Mouse (Mus musculus): ENCODE measurements around the gene Gm20683. TPM values are rescaled to one million over a fixed set of nuclear protein-coding genes. Genes with fewer than 3 reads are reported as not detected.
A peak's percentile ranks its signal among the peaks of the same experiment; 100 is the strongest.
"Not testable (repeated sequence)": the region's sequence is repeated elsewhere in the genome, so short reads cannot be mapped to it uniquely, and the experiment has no call there.

The Gm20683 gene
- total and polyA plus RNA-seq, 2 experiments from 2014 or later: 1.5 TPM; not detected in 1

- WGBS: 76% methylated on average over 11 of the region's 11 CpGs
- Histone ChIP-seq H3K9ac (replicated peaks; ENCODE audit: low read depth, low read length) (no peak overlapping the region), H3K4me1 (ENCODE audit: control insufficient read depth, insufficient read depth) (peaks cover 18% of the 10 kb centered on the region; the same call in 1 of the 2 replicates), H3K4me3 (ENCODE audit: low read depth, low read length) (no peak overlapping the region), H3K27ac (ENCODE audit: low read depth) (0 out of 2 replicates have a peak overlapping the region, but pooled peaks have one; percentile 21), H3K4me2 (ENCODE audit: low read depth, low read length) (no peak overlapping the region), H3K27me3 (ENCODE audit: control insufficient read depth, insufficient read depth, low read length) (no peaks in the 10 kb centered on the region), H3K9me3 (replicated peaks; ENCODE audit: control insufficient read depth, low read length) (no peaks in the 10 kb centered on the region), H3K36me3 (replicated peaks; ENCODE audit: control insufficient read depth, insufficient read depth, low read length) (no peaks in the 10 kb centered on the region)
- ATAC-seq (ENCODE audit: insufficient read depth, low read depth): no peak
- DNase-seq (ENCODE audit: low spot score): no peak
- TF ChIP-seq CTCF (IDR thresholded peaks at IDR 0.05; ENCODE audit: low read depth) (no peak), EP300 (IDR thresholded peaks at IDR 0.05; ENCODE audit: low read depth) (no peak)
Observed at GRCm38 (mm10) chr17:25873405-25874147, 32.0 kb upstream of the Gm20683 start.

GRCm38 (mm10) chr17:25872676-25873075 lies 31.1 kb upstream of the Gm20683 start:
- Histone ChIP-seq H3K4me3 (ENCODE audit: low read depth, low read length) (no peak overlapping the region), H3K27me3 (ENCODE audit: control insufficient read depth, insufficient read depth, low read length) (no peaks in the 10 kb centered on the region), H3K36me3 (replicated peaks; ENCODE audit: control insufficient read depth, insufficient read depth, low read length) (no peaks in the 10 kb centered on the region), H3K4me2 (ENCODE audit: low read depth, low read length) (no peak overlapping the region), H3K4me1 (ENCODE audit: control insufficient read depth, insufficient read depth) (peaks cover 18% of the 10 kb centered on the region; the same call in 1 of the 2 replicates), H3K9me3 (replicated peaks; ENCODE audit: control insufficient read depth, low read length) (no peaks in the 10 kb centered on the region), H3K27ac (ENCODE audit: low read depth) (no peak overlapping the region), H3K9ac (replicated peaks; ENCODE audit: low read depth, low read length) (no peak overlapping the region)
- no peak for TF ChIP-seq CTCF (IDR thresholded peaks at IDR 0.05; ENCODE audit: low read depth)
- TF ChIP-seq EP300 (IDR thresholded peaks at IDR 0.05; ENCODE audit: low read depth): no peak
- DNase-seq (ENCODE audit: low spot score) (no peak), ATAC-seq (ENCODE audit: insufficient read depth, low read depth) (no peak)
- 81% methylated on average over 3 of the region's 3 CpGs for WGBS

- H3K4me1 ChIP-seq (ENCODE audit: control insufficient read depth, insufficient read depth): peaks cover 23% of the 10 kb centered on the region
- not testable (repeated sequence) for H3K27me3 ChIP-seq (ENCODE audit: control insufficient read depth, insufficient read depth, low read length); H3K36me3 ChIP-seq (replicated peaks; ENCODE audit: control insufficient read depth, insufficient read depth, low read length); ATAC-seq (ENCODE audit: insufficient read depth, low read depth); H3K9me3 ChIP-seq (replicated peaks; ENCODE audit: control insufficient read depth, low read length); H3K4me3 ChIP-seq (ENCODE audit: low read depth, low read length); DNase-seq (ENCODE audit: low spot score); H3K9ac ChIP-seq (replicated peaks; ENCODE audit: low read depth, low read length); H3K4me2 ChIP-seq (ENCODE audit: low read depth, low read length); H3K27ac ChIP-seq (ENCODE audit: low read depth)
Observed at GRCm38 (mm10) chr17:25871566-25871965, 30.0 kb upstream of the Gm20683 start.

- ATAC-seq (ENCODE audit: insufficient read depth, low read depth): no peak
- no peak overlapping the region for H3K27ac ChIP-seq (ENCODE audit: low read depth)
- TF ChIP-seq CTCF (IDR thresholded peaks at IDR 0.05; ENCODE audit: low read depth): no peak
- TF ChIP-seq EP300 (IDR thresholded peaks at IDR 0.05; ENCODE audit: low read depth): no peak
- H3K36me3 ChIP-seq (replicated peaks; ENCODE audit: control insufficient read depth, insufficient read depth, low read length): 0 out of 2 replicates have a peak, but pooled peaks cover under 1% of the 10 kb centered on the region
- no peak overlapping the region for H3K4me2 ChIP-seq (ENCODE audit: low read depth, low read length)
- H3K9ac ChIP-seq (replicated peaks; ENCODE audit: low read depth, low read length): no peak overlapping the region
- no peak overlapping the region for H3K4me3 ChIP-seq (ENCODE audit: low read depth, low read length)
- 90% methylated on average over 2 of the region's 2 CpGs for WGBS
- no peaks in the 10 kb centered on the region for H3K9me3 ChIP-seq (replicated peaks; ENCODE audit: control insufficient read depth, low read length)
- no peaks in the 10 kb centered on the region for H3K27me3 ChIP-seq (ENCODE audit: control insufficient read depth, insufficient read depth, low read length)
- H3K4me1 ChIP-seq (ENCODE audit: control insufficient read depth, insufficient read depth): peaks cover 20% of the 10 kb centered on the region
- no peak for DNase-seq (ENCODE audit: low spot score)
Observed at GRCm38 (mm10) chr17:25869954-25870353, 28.4 kb upstream of the Gm20683 start.

DNA sequence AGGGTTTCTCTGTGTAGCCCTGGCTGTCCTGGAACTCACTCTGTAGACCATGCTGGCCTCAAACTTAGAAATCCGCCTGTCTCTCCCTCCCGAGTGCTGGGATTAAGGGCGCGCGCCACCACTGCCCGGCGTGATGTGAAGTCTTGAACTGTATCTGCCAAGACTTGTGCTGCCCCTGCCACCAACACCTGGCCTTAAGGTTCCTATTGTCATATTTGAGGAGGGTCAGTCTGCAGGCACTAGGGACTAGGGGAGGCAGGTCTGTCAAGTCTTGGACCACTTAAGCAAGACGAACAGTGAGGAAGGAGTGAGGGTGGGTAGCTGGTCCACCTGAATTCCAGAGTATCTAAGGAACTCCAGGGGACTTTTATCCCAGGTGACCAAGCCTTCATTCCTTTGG lies 27.9 kb upstream of the Gm20683 start:
- Histone ChIP-seq H3K9me3 (replicated peaks; ENCODE audit: control insufficient read depth, low read length) (no peaks in the 10 kb centered on the region), H3K4me1 (ENCODE audit: control insufficient read depth, insufficient read depth) (peaks cover 17% of the 10 kb centered on the region), H3K4me3 (ENCODE audit: low read depth, low read length) (no peak overlapping the region), H3K27ac (ENCODE audit: low read depth) (no peak overlapping the region), H3K4me2 (ENCODE audit: low read depth, low read length) (no peak overlapping the region), H3K27me3 (ENCODE audit: control insufficient read depth, insufficient read depth, low read length) (no peaks in the 10 kb centered on the region), H3K9ac (replicated peaks; ENCODE audit: low read depth, low read length) (no peak overlapping the region), H3K36me3 (replicated peaks; ENCODE audit: control insufficient read depth, insufficient read depth, low read length) (0 out of 2 replicates have a peak, but pooled peaks cover 5% of the 10 kb centered on the region)
- TF ChIP-seq EP300 (IDR thresholded peaks at IDR 0.05; ENCODE audit: low read depth) (no peak), CTCF (IDR thresholded peaks at IDR 0.05; ENCODE audit: low read depth) (no peak)
- DNase-seq (ENCODE audit: low spot score): no peak
- 83% methylated on average over 8 of the region's 8 CpGs for WGBS
- ATAC-seq (ENCODE audit: insufficient read depth, low read depth): no peak

Data from heart, postnatal 0 days (tissue).